Mouse (Mus musculus): ENCODE data around the gene Crb2.

The Crb2 gene

GRCm38 (mm10) chr2:37767080-37767547 is 8.9 kb upstream of the Crb2 start:
- DNase-seq (ENCODE audit: low spot score) = peak; percentile 60

- DNase-seq (ENCODE audit: low spot score) = no peak
These were observed 8.3 kb upstream of the Crb2 start for GRCm38 (mm10) chr2:37767739-37768138.

- DNase-seq (ENCODE audit: low spot score) = no peak
These were observed 7.1 kb upstream of the Crb2 start for GRCm38 (mm10) chr2:37768903-37769302.

GRCm38 (mm10) chr2:37769793-37770192 is 6.3 kb upstream of the Crb2 start:
- no peak for DNase-seq (ENCODE audit: low spot score)

- peak; percentile 94 for DNase-seq (ENCODE audit: low spot score)
These were observed 4.3 kb upstream of the Crb2 start for GRCm38 (mm10) chr2:37771618-37772285.

GRCm38 (mm10) chr2:37774571-37774970 is 1.5 kb upstream of the Crb2 start:
- DNase-seq (ENCODE audit: low spot score) = peak; percentile 92

GRCm38 (mm10) chr2:37776611-37777411 is 762 bp downstream of the Crb2 start:
- no peak for DNase-seq (ENCODE audit: low spot score)

GRCm38 (mm10) chr2:37777958-37778720 is 2.1 kb downstream of the Crb2 start:
- peak; percentile 87 for DNase-seq (ENCODE audit: low spot score)

GRCm38 (mm10) chr2:37780270-37780929 is 4.4 kb downstream of the Crb2 start:
- peak; percentile 94 for DNase-seq (ENCODE audit: low spot score)

GRCm38 (mm10) chr2:37781421-37781820 is 5.4 kb downstream of the Crb2 start:
- no peak for DNase-seq (ENCODE audit: low spot score)

GRCm38 (mm10) chr2:37782002-37782401 is 6.0 kb downstream of the Crb2 start:
- DNase-seq (ENCODE audit: low spot score) = peak; percentile 73

GRCm38 (mm10) chr2:37784473-37784872 is 8.4 kb downstream of the Crb2 start:
- no peak for DNase-seq (ENCODE audit: low spot score)

- no peak for DNase-seq (ENCODE audit: low spot score)
These were observed 10.4 kb downstream of the Crb2 start for GRCm38 (mm10) chr2:37786461-37786860.

- no peak for DNase-seq (ENCODE audit: low spot score)
These were observed 12.3 kb downstream of the Crb2 start for GRCm38 (mm10) chr2:37788176-37788962.

GRCm38 (mm10) chr2:37789029-37789428 is 13.0 kb downstream of the Crb2 start:
- DNase-seq (ENCODE audit: low spot score) = no peak

GRCm38 (mm10) chr2:37789995-37790394 is 13.9 kb downstream of the Crb2 start:
- DNase-seq (ENCODE audit: low spot score) = no peak

GRCm38 (mm10) chr2:37790738-37791137 is 14.7 kb downstream of the Crb2 start:
- no peak for DNase-seq (ENCODE audit: low spot score)

- no peak for DNase-seq (ENCODE audit: low spot score)
These were observed 15.3 kb downstream of the Crb2 start for GRCm38 (mm10) chr2:37791340-37791739.

- DNase-seq (ENCODE audit: low spot score) = no peak
These were observed 20.0 kb downstream of the Crb2 start for GRCm38 (mm10) chr2:37796021-37796420.

GRCm38 (mm10) chr2:37797046-37797445 is 21.0 kb downstream of the Crb2 start:
- DNase-seq (ENCODE audit: low spot score) = no peak

GRCm38 (mm10) chr2:37799137-37799536 is 23.1 kb downstream of the Crb2 start:
- no peak for DNase-seq (ENCODE audit: low spot score)

Data from embryo, embryonic 10.5 days (tissue).